Mouse (Mus musculus) thymus, postnatal 36 days (tissue): ENCODE measurements around the gene Uchl5.

Source experiments
- DNase-seq, 2 experiments: peaks; one replicate each; pipeline ENCODE4 v3.0.0; 2022; ENCODE audit warnings: mixed read lengths in 2 of 2

The Uchl5 gene

DNA sequence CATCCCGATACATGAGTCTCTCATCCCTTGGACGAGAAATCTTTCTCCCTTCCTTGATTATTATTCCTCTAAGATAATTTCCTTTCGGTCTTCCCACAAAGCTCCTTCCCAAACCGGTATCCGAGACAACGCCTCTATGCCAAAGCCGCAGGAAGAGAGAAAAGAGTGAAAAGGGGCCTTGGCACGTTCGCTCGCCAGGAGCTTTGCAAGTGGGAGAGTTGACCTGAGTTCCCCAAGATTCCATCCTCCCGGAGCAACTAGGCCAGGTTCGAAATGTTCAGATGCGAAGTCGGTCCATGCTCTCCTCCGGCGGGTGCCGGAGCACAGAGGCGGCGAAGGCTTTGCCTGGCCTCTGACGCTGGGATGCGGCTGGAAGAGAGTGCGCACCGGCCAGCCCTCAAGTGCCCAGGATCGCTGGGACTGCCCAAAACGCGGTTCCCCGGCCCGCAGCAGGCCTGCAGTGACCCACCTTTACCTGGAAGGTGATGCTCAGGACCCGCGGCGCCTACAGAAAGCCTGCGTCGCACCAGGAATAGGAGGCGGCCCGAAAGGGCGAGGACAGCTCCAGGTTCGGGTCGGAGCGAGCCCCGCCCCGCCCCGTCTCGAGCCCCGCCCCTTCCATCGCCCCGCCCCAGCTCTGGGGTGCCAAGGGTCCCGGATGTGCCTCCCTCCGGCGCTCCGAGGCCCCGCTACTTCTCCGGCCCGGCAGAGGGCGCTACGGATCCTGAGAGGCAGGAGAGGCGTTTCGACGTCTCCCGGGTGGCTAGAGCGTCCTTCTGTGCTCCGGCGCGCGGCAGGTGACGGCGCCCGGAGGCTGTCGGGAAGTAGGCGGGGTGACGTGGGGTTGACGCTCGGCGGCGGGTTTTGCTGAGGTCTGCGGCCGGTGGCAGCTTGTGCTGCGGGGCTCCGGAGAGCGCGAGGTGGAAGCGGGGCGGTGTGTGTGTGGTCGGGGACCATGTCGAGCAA is at the start of gene Uchl5, which contains the start of gene Trove2:
Gene Uchl5 (plus strand): TSS at position 827 of the 966 bp plus-strand sequence.
Gene Trove2 (minus strand): TSS at position 623 of the 966 bp plus-strand sequence.
- peak; percentile 98 for DNase-seq

DNA sequence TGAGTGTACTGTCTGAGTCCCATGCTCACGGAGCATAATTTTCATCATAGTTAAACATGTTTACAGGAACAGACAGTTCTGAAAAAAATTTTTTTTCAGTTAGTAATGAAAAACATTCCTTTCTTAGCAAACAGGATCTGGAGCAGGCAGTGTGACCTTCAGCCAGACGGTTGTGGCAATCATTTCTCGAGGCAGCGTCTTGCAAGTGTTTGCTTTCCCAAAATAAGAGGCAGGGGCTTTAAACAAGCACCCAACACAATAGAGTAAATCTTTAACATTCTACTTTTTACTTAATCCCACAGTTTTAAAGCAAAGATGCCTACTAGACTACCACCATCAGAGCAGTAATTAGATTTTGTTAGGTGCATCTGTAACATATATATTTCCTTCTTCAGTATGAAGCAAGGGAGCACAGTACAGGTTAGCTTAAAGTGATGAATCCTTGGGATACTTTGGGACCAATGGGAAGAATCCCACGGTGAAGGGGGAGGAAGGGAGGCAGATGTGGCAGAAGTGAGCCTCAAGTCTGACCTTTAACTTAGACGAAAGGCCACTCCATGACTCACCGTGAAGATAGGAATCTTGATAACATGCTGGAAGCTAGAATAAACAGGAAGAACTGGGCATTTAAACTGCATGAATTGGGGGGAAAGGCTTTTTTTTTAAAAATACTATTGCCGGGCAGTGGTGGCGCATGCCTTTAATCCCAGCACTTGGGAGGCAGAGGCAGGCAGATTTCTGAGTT is 49.2 kb upstream of the Uchl5 start:
- DNase-seq = no peak

DNA sequence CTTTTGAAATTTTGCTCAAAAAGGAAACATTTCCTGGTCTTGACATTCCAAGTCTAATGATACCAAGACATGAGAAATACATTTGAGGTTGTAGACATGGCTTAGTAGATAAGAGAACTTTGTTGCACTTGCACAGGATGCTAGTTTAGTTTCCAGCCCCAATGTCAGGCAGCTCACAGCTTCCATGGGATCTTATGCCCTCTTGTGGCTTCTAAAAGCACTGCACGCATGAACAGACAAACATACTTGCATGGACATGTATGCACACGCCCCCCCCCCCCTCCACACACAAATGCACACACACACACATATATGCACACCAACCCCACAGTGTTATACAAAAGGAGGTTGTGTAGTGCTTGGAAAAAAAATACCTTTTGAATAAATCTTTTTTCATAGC is 46.2 kb upstream of the Uchl5 start:
- DNase-seq = peak; percentile 7 to 26

DNA sequence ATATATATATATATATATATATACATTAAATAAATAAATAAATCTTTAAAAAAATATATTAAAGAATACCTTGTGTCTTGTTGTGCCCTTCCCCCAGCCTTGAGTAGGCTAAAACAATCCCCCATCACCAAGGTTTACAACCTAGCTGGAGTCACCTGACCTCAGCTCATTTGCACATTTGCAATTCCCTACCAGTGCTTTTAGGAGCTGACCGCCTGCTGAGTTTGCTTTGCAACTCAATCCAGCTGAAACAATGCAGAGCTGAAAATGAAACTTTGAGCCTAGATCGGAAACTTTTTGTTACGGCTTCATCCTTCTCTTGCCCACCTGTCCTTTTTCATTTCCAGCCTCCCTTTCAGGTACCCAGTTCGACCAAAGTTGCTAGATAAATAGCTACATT is 45.4 kb upstream of the Uchl5 start:
- no peak for DNase-seq

DNA sequence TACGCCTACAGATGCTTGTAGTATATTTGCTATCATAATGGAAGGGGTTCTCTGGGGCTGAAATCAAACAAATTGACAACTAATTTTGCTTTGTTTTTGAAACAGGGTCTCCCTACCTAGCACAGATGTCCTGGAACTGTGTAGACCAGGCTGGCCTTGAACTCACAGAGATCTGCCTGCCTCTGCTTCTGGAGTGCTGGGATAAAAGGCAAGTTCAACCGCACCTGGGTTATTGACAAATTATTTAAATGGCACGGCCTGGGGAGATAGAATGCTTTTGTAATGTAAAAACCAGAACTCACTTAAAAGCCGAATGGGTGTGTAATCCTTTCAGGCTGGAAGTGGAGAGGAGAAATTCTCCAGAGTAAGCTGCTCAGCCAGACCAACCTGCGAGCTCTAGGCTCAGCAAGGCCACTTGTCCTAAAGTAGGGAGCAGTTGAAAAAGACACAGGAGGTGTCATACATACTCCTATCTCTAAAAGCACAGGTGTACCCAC is 43.1 kb upstream of the Uchl5 start:
- no peak for DNase-seq

DNA sequence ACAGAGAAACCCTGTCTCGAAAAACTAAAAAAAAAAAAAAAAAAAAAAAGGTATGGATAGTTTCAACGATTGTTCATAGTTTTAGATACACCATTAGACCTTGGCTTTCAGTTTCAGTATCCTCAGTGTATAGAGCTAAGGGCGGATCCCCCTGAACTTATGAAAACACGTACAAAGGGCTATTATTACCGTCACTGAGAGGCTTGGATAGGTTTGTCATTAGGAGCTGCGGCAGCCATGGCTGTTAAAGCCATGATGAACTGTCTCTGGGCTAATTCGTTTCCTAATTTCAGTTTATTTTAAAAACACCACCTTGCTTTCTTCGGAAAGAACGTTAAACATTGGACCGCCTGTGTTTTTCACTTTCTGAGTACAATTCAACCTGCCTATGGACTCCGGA is 38.3 kb upstream of the Uchl5 start:
- no peak for DNase-seq

DNA sequence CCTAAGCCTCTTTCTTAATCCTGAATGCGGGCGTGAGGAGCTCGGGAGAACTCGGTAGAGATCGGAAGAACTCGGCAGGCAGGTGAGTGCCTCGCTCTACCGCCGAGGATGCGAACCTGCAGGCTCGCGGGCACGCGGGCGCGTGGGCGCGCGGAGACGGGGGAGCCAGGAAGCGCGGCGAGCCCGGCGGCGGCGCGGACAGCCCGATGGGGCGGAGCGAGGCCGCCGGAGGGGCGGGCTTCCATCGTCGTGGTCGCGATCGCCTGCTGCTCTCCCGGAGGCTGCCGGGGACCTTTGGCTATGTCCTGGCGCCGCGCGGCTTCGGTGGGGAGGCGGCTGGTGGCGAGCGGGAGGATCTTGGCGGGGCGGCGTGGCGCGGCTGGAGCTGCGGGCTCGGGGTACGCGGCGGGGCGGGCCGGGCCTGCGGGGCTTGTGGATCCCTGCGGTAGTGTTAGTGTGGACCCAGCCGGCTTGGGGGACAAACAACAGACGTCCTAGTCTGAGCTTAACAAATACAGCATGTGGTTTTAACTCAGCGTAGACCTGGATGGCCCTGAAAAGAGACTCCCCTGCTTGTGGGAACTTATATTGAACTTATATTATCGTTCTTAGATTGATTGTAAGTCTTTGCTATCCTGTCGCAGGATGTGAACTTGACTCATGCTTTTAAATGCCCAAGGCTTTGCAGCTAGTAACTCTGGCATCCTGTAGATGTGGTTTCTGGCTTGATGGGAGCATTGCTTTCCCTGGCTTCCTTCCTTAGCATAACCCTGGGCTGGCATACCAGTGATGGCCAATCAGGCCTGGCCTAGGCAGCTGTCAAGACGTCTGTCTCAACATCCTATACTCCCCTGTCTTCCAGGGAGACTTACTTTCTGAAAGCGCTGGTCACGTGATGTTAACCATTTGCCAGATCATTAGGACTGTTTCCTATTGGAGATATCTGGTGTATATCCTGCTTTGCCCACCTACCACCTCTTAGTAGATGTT is 37.4 kb upstream of the Uchl5 start:
- DNase-seq = peak; percentile 94 to 96

DNA sequence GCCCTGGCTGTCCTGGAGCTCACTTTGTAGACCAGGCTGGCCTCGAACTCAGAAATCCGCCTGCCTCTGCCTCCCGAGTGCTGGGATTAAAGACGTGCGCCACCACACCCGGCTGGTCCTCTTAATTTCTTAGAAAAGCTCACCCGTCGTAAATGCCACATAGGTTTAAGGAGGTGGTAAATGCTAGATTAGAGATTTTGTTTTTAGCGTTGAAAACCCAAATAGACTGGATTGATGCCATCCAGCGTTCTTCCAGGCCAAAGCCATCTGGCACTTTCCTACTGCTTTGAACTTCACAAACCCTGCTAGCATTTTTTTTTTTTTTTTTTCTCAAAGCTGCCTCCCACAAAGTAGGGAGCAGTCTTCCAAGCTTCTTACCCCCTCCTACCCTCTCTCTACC is 36.5 kb upstream of the Uchl5 start:
- no peak for DNase-seq

DNA sequence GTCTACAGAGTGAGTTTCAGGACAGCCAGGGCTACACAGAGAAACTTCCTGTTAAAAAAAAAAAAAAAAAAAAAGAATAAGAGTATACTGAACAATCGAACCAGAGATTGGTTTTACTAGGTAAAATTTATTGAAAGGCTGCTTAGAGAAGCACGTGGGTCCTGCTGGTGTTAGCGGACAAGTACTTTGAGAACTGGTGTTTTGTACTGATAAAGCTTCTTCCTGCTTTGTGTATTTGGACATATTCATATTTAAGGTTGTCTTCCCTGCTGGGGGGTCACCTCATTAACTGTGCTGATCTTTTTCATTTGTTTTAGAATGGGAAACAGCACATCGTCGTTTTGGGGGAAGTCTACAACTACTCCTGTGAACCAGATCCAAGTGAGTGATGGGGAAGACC is 35.7 kb upstream of the Uchl5 start:
- no peak for DNase-seq

DNA sequence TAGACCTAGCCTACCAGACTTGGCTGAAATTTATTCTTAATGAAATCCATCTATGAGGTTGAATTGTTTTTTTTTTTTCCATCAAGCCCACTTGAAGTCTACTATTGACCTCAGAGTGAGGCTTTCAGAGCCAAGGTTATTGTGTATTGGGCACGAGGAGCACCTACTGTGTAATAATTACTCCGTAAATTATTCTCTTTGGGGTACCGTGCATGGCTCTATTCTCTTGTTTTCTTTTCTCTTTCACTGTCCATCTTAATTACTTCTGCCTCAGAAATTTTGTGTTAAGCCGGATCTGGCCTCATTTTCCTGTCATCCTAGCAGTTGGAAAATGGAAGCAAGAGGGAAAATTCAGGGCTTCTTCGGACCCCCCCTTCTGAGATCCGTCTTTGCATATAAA is 34.9 kb upstream of the Uchl5 start:
- DNase-seq = no peak

DNA sequence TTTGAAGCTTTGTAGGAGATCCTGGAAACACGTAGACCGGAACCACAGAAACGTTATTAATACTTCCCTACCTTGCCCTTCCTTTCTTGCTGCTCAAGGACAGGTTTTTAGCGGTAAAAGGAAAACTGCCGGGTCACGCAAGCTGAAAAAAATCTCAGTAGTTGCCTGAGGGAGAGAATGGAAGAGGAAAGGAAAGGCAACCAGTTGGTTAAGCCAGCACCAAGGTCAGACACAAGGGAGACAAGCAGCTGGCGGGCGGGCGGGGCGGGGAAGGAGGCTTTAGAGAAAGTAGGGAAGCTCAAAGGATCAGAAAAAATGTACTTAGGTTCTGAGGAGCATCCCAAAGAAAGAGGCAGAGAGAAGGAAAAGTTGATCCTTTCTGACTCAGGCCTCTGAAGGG is 31.2 kb upstream of the Uchl5 start:
- no peak for DNase-seq

DNA sequence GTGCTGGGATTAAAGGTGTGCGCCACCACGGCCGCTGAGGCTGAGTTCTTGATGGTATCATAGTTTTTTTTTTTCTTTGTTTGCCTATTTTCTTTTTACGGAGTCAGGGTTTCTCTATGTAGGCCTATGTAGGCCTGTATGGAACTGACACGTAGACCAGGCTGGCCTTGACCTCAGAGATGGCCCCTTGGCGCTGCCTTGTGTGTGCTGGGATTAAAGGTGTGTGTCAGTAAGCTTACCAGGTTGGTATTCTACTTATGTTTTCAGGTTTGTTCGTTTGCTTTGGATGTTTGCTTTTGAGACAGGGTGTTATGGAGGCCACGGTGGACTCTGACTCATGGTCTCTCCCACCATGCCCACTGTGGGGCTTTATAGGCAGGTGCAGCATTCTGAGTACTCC is 14.9 kb upstream of the Uchl5 start:
- DNase-seq = no peak

DNA sequence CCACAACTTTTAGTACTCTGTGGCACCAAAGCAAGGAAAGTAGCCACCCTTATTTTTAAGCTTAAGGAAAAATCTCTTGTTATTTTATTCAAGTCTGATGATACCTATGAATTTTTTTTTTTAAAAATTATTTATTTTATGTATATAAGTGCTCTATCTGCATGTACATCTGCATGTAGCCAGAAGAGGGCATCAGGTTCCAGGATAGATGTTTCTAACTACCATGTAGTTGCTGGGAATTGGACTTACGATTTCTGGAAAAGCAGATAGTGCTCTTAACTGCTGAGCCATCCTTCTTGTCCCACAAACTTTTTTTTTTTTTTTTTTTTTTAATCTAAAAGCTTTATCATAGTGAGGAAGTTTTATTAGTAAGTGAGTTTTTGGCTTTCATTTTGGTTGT is 12.6 kb upstream of the Uchl5 start:
- no peak for DNase-seq

DNA sequence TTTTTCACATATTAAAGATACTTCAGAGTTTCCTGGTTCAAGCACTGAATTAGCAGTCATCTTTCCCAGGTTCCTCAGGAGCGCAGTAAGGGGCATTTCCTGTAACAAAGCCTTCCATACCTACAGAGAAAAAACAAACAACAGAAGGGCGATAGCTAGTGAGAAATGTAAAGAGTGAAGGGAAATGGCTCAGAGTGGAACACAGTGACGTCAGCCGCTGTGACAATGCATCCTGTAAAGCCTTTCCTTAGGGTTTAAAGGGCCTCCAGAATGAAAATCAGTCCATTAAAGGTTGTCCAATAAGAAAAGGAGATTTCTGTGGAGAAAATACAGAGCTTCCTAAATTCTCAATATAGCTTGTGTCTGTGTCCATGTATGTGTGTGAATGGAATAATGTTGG is 11.3 kb upstream of the Uchl5 start:
- no peak for DNase-seq

DNA sequence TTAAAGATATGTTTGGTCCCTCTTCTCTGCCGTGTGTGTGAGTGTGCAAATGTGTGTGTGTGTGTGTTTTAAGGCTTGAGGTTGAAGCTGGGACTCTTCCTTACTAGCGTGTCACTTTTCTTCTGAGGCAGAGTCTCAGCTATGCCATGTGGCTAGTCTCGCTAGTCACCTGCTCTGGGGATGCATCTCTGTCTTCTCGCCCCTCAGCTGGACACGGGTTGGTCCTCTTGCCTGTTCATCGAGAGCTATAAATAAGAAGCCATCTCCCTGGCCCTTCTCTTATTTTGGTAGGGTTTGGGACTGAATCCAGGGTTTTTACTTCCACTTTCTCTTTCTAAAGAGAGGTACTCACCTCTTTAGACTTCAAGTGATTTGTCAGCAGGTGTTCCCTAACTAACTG is 10.8 kb upstream of the Uchl5 start:
- DNase-seq = no peak

DNA sequence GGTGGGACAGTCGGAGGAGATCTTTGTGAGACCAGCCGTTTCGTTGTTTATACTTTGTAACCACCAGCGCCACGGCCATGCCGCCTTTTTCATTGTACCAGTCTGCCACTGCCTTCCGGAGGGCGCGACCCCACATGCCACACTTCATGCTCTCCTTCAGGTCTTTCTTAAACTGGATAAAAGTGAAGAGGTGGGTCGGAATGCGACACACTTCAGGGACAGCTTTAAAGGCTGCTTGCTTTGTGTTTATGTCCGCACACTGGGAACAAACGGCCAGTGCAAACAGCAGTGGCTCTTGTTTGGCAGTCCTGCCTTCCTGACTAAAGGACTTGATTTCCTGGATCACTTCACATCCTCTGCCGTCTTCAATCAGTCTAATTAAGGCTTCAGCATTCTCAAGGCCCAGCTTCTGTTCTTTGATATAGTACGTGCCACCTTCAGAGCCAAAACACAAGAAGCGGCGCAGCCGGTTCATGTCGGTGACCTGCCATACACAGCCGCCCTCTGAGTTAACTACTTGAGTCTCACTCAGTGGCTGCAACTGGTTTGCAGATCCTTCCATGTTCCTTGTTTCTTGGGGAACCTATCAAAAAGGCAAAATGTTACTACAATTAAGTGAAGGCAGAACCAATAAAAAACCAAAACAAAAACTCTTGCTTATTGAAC is 6.5 kb upstream of the Uchl5 start:
- no peak for DNase-seq

DNA sequence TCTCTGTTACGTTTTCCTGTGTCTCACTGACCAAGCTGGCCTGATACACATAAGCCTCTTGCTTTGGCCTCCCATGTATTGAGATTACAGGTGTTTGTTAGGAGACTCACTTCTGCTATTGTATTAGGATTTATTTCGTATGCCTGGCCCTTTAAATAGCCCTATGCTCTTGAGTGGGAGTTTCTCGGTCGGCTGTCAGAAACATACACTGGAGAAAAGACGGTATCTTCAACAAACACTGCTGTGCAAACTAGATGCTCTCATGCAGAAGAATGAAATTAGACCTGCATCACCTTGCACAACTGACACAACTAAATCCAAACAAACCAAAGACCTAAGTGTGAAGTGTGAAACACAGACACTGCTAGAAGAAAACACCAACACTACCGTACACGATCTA is 4.0 kb upstream of the Uchl5 start:
- DNase-seq = no peak

DNA sequence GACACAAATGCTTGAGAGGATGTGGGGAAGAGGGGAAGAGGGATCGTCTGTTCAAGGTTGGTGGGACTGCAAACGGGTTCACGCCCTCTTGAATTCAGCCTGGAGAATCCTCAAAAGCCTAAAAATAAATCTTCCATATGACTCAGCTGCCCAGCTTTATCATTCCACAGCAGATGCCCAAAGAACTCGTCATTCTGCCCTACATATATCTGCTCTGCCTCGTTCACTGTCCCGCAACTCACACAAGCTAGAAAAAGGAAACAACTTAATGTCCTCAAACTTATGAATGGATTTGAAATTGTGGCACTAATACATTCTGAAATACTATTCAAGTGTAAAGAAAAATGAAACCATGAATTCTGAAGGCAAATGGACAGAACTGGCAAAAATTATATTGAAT is 3.2 kb upstream of the Uchl5 start:
- no peak for DNase-seq

DNA sequence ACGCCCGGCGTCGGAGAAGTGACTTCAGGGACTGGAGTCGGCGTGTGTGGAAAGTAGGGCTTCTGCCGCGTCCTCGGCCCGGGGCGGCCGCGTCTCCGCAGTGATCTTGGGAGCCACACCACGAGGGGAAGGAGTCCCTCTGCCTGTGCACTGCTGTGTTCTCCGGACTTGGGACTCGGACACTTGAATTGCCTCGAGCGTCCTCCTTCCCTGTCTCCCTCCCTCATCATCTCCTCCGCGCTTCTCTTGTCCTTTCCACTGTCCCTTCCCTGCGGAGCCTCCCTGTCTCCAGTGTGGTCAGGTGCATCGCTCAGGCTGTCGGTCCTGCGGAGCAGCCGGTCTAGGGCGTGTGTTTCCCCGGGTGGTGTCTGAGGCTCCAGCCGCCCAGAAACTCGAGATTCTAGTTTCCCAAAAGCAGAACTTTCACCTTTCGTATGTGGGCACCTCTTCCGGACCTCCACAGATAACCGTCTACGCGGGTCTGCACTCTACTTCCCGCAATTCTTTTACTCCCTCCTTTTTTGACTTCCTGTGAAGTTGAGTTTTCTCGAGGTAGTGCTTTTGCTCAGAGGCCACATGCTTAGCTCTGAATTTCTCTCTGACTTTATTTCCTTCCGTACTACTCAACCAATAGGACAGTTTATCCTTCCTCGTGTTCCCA is 616 bp downstream of the Uchl5 start:
- no peak for DNase-seq

DNA sequence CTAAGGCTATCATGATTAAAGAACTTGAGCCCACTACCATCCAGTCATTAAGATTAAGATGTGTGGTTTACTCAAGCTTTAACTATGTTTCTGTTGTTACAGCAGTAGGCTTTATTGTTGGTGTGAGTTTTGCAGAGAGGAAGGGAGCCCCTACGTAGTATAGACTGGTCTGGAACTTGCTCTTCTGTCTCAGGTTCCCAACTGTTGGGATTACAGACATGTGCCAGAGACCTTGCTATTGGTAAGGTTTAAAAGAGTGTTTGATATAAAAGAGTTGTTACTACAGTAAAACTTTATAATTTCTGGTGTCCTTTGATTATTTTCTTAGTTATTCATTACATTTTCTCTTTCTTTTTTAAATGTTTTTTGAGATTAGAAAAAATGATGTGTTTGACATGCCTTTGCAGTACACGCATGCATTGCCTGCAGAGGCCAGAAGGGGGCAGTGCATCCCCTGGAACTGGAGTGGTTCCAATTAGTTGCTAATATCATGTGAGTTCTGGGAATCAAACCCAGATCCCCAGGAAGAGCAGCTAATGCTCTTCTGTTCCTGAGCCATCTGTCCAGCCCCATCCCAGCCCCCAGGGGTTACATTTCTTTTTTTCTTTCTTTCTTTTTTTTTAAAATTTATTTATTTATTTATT is 11.6 kb downstream of the Uchl5 start:
- DNase-seq = peak; percentile 52 to 61

DNA sequence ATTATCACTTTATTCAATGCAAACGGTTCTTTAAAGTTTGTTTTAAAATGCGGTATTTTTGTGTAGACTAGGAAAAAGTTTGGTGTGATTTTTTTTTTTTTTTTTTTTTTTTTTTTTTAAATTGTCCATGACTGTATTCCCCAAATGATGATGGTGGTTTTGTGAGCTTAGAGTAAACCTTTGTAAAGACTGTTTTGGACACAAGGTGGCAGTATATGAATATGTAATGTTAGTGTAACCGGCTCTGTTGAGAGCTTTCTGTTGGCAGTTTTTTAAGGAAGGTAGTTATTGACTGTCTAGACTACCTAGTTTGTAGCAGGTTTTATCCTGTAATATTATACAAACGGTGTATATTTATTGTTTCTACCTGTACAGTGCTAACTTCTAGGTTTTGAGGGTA is 26.5 kb downstream of the Uchl5 start:
- no peak for DNase-seq
